Mouse (Mus musculus): Measurements from ENCODE around the gene Thsd4. TPM values are rescaled to one million over a fixed set of nuclear protein-coding genes. Genes with fewer than 3 reads are reported as not detected.
"Not testable (repeated sequence)": the region's sequence is repeated elsewhere in the genome, so short reads cannot be mapped to it uniquely, and the experiment has no call there.

The Thsd4 gene
- total RNA-seq, 2 experiments from 2014 or later: 5.0 to 5.5 TPM

DNA sequence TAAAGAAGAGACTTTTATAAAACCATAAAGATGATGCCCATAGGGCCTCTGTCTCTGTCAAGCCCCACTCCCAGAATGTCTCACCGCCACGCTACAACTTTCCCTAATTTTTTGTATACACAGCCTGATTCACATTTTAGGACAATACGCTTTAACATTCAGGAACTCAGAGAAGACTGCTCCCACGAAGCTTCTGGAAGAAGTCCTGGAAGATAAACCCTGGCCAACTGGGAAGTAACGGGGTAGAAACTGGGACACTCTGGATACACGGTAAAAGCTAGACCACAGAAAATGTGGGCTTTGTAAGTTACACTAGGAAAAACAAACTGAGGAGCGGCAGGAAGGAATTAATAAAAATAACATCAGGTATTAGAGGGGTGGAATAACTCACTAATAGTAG lies 318.7 kb downstream of the Thsd4 start:
- DNase-seq (ENCODE audit: extremely low spot score in 1 of 2, low spot score in 2 of 2): no peak
- Histone ChIP-seq H3K4me3 (no peak overlapping the region), H3K27ac (no peak overlapping the region)
- no peak for TF ChIP-seq CTCF (IDR thresholded peaks at IDR 0.05)
- intact Hi-C loops (cut with DNase I): no loop called here

DNA sequence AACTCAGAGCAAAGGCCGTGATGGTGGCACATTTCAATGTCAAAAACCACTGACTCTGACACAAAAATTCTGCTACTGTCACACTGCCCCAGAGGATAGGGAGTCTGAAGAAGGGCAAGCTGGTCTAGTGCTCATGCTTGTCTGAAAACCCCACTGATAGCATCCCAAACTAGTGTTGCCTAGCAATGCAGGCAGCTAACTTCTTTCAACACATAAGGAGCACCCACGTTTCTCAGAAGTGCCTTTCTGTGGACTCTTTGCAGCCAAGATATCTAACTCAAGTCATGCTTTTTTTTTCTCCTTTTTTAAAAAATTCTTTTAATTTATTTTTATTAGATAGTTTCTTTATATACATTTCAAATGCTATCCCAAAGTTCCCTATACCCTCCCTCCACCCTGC lies 321.4 kb downstream of the Thsd4 start:
- no peak for DNase-seq (ENCODE audit: extremely low spot score in 1 of 2, low spot score in 2 of 2)
- no peak for TF ChIP-seq CTCF (IDR thresholded peaks at IDR 0.05)
- H3K4me3 ChIP-seq: no peak overlapping the region
- H3K27ac ChIP-seq: no peak overlapping the region
- intact Hi-C loops (cut with DNase I): no loop called here

DNA sequence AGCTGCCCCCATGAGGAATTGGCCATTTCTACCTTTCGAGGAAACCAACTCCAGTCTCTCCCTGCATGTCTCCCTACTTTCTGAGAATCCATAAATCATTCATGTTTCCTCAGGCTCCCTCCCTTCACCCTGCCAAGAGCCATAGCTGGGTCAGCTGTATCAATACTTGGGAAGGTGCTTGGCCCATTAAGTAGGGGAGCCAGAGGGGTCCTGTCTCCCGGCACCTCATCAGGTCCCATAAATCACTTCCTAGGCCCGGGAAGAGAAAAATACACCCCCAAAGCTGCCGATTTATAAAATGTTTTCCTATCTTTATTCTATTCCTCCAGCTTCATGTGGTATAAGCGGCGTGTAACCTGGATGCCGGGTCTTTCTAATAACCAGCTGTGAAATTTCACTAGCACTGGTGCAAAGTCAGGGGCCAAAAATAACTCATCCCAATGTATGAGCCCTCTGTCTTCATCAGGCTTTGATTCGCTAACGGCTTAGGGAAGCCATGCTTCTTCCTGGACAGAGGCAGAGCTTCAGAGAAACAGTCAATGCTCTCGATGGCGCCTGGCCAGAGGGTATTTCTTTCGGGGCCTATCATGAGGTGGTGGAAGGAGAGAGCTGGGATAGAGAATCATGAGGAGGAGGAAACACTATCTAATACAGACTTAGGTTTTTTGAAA lies 323.2 kb downstream of the Thsd4 start:
- Histone ChIP-seq H3K27ac (no peak overlapping the region), H3K4me3 (no peak overlapping the region)
- TF ChIP-seq CTCF (IDR thresholded peaks at IDR 0.05): no peak
- no peak for DNase-seq (ENCODE audit: extremely low spot score in 1 of 2, low spot score in 2 of 2)
- intact Hi-C loops (cut with DNase I): no loop called here

DNA sequence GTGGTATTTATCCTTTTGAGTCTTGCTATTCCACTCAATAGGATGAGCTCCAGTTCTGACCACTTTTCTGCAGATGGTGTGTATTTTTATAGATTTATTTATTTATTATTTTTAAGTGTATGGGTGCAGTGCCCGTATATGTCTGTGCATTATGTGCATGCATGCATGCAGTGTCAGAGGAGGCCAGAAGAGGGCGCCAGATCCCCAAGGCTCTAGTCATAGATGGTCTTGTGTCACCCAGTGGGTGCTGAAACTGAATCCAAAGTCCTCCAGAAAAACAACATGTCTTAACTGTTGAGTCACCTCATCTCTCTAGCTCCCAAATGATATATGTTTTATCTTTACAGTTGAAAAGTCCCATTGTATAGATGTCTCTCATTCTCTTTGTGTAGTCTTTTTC lies 326.3 kb downstream of the Thsd4 start:
- intact Hi-C loops (cut with DNase I): no loop called here
- Histone ChIP-seq H3K27ac (no peak overlapping the region), H3K4me3 (no peak overlapping the region)
- peak; percentile 42 for TF ChIP-seq CTCF (IDR thresholded peaks at IDR 0.05)
- no peak for DNase-seq (ENCODE audit: extremely low spot score in 1 of 2, low spot score in 2 of 2)

DNA sequence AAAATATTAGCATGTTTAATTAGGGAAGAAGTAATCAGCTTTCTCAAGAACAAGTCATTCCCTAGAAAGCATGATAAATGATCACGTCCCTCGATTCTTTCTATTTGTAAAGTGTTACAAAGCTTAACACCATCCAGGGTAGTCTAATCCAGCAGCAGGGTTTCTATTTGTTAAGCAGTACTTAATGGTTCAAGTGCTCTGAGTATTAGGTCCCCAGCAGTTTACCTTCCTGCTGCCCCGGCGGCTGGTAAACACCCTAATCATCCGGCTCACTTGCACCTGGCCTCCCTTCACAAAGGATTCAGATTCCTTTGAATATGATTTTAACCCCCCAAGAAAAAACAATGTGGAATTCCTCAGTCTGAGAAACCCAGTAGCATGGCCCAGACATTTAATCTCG lies 326.9 kb downstream of the Thsd4 start:
- no peak overlapping the region for H3K27ac ChIP-seq
- DNase-seq (ENCODE audit: extremely low spot score in 1 of 2, low spot score in 2 of 2): no peak
- intact Hi-C loops (cut with DNase I): no loop called here
- no peak for TF ChIP-seq CTCF (IDR thresholded peaks at IDR 0.05)
- no peak overlapping the region for H3K4me3 ChIP-seq

DNA sequence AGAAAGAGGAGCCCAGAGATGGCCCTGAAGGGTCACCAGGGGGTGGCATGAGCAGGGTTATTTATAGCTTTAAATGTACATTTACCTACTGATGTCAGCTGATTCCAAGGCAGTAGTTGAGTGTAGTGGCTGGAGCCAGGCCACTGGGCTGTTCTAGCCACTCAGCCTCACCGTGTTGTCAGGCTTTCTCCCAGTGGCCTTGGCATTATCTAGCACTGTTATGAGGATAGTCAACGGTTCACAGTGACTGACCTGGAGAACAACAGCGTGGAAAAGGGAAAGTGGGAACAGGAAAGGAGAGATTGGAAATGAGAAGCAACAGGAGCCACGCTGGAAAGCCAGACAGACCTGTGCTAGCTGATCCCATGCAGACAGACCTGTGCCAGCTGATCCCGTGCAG lies 329.5 kb downstream of the Thsd4 start:
- no peak for TF ChIP-seq CTCF (IDR thresholded peaks at IDR 0.05)
- DNase-seq (ENCODE audit: extremely low spot score in 1 of 2, low spot score in 2 of 2): no peak
- H3K27ac ChIP-seq: no peak overlapping the region
- H3K4me3 ChIP-seq: no peak overlapping the region
- intact Hi-C loops (cut with DNase I): no loop called here

DNA sequence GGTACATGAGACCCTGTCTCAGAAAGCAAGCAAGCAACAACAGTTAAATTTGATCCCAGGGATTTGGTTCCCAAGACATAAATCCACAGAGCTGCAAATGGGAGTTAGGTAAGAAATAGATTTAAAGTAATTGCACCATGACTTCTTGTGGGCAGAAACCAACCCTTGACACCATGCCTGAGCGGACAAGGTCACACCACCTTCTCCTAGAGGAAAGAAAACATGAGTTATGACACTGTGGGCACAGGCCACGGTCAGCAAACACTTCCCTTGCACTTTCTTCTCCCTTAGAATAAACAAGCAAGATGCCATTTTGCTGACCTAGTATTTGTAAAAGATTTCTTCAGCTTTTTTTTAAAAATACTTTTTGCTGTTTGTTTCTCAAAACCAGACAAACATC lies 334.4 kb downstream of the Thsd4 start:
- no peak for DNase-seq (ENCODE audit: extremely low spot score in 1 of 2, low spot score in 2 of 2)
- Histone ChIP-seq H3K4me3 (no peak overlapping the region), H3K27ac (no peak overlapping the region)
- intact Hi-C loops (cut with DNase I): no loop called here
- TF ChIP-seq CTCF (IDR thresholded peaks at IDR 0.05): no peak

DNA sequence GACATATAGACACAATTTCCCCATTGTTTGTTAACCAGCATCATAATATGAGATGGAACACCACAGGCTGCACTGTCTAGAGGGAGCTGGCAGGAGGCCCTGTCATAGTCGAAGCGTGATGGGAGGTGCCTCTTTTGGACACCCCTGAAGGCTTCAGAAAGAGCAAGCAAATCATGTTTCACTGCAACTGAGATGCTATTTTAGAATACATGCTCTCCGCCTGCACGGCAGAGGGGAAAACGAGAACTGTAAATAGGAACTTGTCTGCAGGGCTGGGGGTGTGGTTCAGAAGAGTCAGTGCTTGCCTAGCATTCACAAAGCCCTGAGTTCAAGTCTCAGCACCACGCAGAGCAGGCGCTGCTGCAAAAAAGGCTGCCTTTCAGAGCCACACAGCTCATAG lies 334.9 kb downstream of the Thsd4 start:
- no peak for TF ChIP-seq CTCF (IDR thresholded peaks at IDR 0.05)
- intact Hi-C loops (cut with DNase I): no loop called here
- no peak for DNase-seq (ENCODE audit: extremely low spot score in 1 of 2, low spot score in 2 of 2)

DNA sequence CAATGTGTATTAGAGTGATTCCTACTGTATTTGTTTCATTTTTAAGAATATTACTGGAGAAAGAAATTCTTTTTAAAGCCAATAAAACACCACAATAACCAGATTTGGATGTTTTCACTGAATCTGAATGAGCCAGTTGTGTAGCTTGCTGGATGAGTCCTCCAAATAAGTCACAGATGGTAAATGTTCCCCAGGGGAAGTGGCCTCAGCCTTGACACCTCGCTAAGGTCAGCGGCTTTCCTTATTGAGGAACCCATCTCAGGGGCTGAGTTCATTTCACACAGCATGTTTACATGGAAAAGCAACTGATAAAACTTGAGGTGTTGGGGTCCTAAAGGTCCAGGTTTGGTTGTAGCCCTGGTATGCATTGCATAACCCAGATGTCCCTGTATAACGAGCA lies 337.8 kb downstream of the Thsd4 start:
- TF ChIP-seq CTCF (IDR thresholded peaks at IDR 0.05): no peak
- intact Hi-C loops (cut with DNase I): no loop called here
- Histone ChIP-seq H3K27ac (no peak overlapping the region), H3K4me3 (no peak overlapping the region)
- DNase-seq (ENCODE audit: extremely low spot score in 1 of 2, low spot score in 2 of 2): no peak

More for the DNA sequence above, 334.9 kb downstream of the Thsd4 start:
- Histone ChIP-seq H3K4me3 (no peak overlapping the region), H3K27ac (no peak overlapping the region)

DNA sequence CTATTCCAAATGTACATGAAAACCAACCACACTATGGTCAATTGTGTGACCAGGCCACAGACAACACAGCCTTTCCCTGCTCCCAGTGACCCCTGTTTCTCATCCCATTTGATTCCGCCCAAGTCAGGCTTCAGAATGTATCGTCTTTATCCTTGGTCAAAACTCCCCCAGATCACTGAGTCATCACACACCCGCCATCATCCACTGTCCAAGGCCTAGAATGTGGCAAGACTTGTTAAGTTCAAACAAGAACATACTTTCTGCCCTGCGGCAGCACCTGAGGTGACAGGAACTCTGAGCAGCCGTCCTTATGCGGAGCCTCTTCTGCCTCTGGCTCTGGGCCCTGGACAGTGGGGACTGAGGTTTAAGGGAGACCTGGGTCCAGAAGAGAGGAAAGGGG lies 339.5 kb downstream of the Thsd4 start:
- TF ChIP-seq CTCF (IDR thresholded peaks at IDR 0.05): no peak
- intact Hi-C loops (cut with DNase I): no loop called here
- H3K4me3 ChIP-seq: no peak overlapping the region
- no peak for DNase-seq (ENCODE audit: extremely low spot score in 1 of 2, low spot score in 2 of 2)
- H3K27ac ChIP-seq: no peak overlapping the region

DNA sequence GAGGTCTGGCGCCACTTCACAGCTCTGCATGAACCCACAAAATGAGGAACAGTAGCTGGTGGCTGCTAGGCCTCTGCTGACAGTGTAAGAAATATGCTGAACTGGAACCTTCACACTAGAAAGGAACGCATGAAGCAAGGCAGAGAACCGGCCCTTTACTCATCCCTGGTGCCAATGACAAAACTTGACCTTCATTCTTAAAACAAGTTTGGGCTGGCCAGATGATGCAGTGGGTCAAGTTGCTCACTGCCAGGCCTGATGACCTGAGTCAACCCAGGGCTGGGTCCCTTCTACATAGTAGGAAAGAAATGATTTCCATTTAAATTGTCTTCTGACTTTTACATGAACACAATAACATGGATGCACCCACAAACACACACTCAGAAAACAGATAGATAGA lies 340.9 kb downstream of the Thsd4 start:
- no peak for TF ChIP-seq CTCF (IDR thresholded peaks at IDR 0.05)
- intact Hi-C loops (cut with DNase I): no loop called here
- no peak for DNase-seq (ENCODE audit: extremely low spot score in 1 of 2, low spot score in 2 of 2)

DNA sequence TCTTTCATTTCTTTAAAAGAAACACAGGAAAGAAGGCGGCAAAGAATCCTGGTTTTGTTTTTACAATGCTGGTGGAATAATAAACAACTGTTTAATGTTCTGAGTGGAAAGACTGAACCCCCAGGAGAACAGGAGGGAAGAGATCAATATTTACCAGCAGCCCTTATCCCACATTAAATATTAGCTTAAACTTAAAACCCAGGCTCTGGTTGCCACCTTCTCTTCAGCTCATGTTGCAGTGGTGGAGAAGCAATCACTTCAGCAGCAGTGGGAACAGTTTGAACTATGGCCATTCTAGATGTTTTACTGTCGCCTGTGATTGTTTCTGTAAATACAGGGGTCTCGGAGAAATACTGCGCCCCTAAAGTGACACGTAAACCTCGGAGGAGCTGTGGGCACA lies 341.7 kb downstream of the Thsd4 start:
- intact Hi-C loops (cut with DNase I): no loop called here
- Histone ChIP-seq H3K4me3 (no peak overlapping the region), H3K27ac (no peak overlapping the region)
- no peak for DNase-seq (ENCODE audit: extremely low spot score in 1 of 2, low spot score in 2 of 2)
- TF ChIP-seq CTCF (IDR thresholded peaks at IDR 0.05): no peak

More for the DNA sequence above, 340.9 kb downstream of the Thsd4 start:
- no peak overlapping the region for H3K27ac ChIP-seq
- H3K4me3 ChIP-seq: no peak overlapping the region

DNA sequence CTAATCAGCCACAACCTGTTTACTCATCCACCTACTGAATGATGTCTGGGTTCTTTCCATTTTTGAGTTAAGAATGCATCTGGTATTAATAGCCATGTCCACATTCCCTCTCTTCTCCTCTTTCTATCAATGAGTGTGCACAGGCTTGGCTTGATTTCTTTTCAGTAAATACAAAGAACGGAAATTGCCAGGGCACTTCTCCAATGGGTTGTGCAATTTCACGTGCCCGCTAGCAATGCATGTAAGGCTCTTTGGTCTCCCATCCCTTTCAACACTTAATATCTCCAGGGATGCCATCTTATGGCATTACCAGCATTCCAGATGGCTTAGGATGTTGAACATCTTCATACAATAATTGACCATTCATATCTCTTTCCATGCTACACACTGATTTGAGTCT lies 345.5 kb downstream of the Thsd4 start:
- Histone ChIP-seq H3K4me3 (no peak overlapping the region), H3K27ac (no peak overlapping the region)
- intact Hi-C loops (cut with DNase I): no loop called here
- no peak for TF ChIP-seq CTCF (IDR thresholded peaks at IDR 0.05)
- no peak for DNase-seq (ENCODE audit: extremely low spot score in 1 of 2, low spot score in 2 of 2)

DNA sequence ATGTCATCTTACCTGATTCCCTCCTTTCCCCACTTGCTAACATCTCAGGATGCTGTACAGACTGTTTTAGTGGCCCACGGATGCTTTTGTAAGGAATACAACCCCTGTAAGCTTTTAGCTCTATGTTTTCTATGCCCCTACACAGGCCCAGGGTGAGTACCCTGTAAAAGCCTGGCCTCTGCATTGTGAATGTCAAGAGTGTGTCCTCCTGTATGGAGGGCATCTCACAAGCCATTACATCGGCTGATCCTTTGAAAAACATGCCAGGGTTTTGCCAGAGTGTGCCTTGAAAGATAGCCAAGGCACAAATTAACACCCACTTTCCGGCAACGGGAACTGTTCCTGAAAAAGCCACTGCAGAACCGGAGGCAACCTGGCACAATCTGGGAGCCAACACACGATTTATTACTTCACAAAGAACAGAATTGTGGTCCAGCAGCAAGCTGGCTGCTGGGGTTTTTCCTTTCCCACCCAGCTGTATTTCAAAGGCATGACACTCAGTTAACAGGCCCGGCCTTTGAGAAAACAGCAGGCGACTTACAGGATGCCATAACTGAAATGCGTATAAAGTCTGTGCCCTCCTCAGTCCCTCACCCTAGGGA lies 349.3 kb downstream of the Thsd4 start:
- DNase-seq (ENCODE audit: extremely low spot score in 1 of 2, low spot score in 2 of 2): peak in 1 of 2 experiments; percentile 13
- H3K27ac ChIP-seq; intact Hi-C loops (cut with DNase I); H3K4me3 ChIP-seq: not testable (repeated sequence)

Data from left cerebral cortex, adult 2 months (tissue).